ENCODE assay signal across 12 mouse cellular contexts in the genomic region with DNA sequence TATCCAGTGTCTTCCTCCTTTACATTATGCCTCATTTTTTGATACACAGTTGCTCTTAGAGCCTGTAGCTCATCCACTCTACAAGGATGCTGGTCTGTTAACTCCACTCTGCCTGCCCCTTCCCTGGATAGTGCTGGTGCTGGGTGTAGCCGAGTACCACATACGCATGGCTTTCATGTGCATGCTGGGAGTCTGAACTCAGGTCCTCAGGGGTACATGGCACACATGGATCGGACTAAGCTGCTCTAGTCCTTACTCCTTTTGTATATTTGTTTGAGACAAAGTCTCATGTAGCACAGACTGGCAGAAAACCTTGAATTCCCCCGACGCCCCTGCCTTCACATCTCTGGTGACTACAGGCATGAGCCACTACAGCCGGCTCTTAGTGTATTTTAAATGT. TPM values are rescaled to one million over a fixed set of nuclear protein-coding genes. Genes with fewer than 3 reads are reported as not detected.
DNase-seq lines count a peak whose midpoint lies in the region; ATAC-seq and TF ChIP-seq lines count a peak whose summit lies in the region.
"Had no signal": no experiment of that assay in that cellular context is flagged by ENCODE, and none has a peak within 500 bp of the region (broad histone marks: within the 10 kb centered on the region; RNA-seq: fewer than 3 reads in every experiment).

No protein-coding gene starts in this region.

- TF ChIP-seq CTCF in intestine, postnatal 0 days (IDR thresholded peaks at IDR 0.05; ENCODE audit: low read depth), result no peak

- no peak for DNase-seq in intestine, embryonic 14.5 days (ENCODE audit: low spot score)
- no peak for DNase-seq in forebrain, embryonic 14.5 days (ENCODE audit: low spot score)
- peak; percentile 24 for DNase-seq in limb, embryonic 11.5 days (ENCODE audit: low spot score)
- no peak for DNase-seq in thymus, postnatal 14 days
- DNase-seq in B cell, adult 2 months, result no peak
- DNase-seq: adrenal gland, postnatal 36 days; cerebellum, adult 8-10 months; kidney, postnatal 36 days had no signal

- no peak overlapping the region for H3K4me2 ChIP-seq in intestine, embryonic 14.5 days (ENCODE audit: low read length)
- H3K4me2 ChIP-seq in intestine, postnatal 0 days (replicated peaks; ENCODE audit: low read depth), result no peak overlapping the region
- H3K4me2 ChIP-seq in forebrain, embryonic 14.5 days (ENCODE audit: low read length), result no peak overlapping the region
- H3K4me2 ChIP-seq in limb, embryonic 11.5 days (ENCODE audit: low read depth, severe bottlenecking), result no peak overlapping the region
- H3K4me2 ChIP-seq in neural tube, embryonic 14.5 days (ENCODE audit: low read depth, low read length), result no peak overlapping the region
- H3K4me2 ChIP-seq in liver, embryonic 12.5 days, result no peak overlapping the region

- no peaks in the 10 kb centered on the region for H3K27me3 ChIP-seq in intestine, embryonic 14.5 days (replicated peaks; ENCODE audit: control insufficient read depth, insufficient read depth, low read length)
- H3K27me3 ChIP-seq in intestine, postnatal 0 days (replicated peaks; ENCODE audit: control insufficient read depth, insufficient read depth, low read length), result no peaks in the 10 kb centered on the region
- H3K27me3 ChIP-seq in forebrain, embryonic 14.5 days (replicated peaks; ENCODE audit: control insufficient read depth, insufficient read depth, low read length), result no peaks in the 10 kb centered on the region
- no peaks in the 10 kb centered on the region for H3K27me3 ChIP-seq in limb, embryonic 11.5 days (ENCODE audit: control insufficient read depth, insufficient read depth, low read length)
- H3K27me3 ChIP-seq in neural tube, embryonic 14.5 days (ENCODE audit: control insufficient read depth, insufficient read depth, low read length), result no peaks in the 10 kb centered on the region
- H3K27me3 ChIP-seq in liver, embryonic 12.5 days (replicated peaks), result peaks cover 11% of the 10 kb centered on the region; the same call in 1 of the 2 replicates

- no peak for ATAC-seq in intestine, embryonic 14.5 days (replicated peaks; ENCODE audit: low FRiP score, low TSS enrichment, low read depth)
- no peak for ATAC-seq in intestine, postnatal 0 days
- ATAC-seq in forebrain, embryonic 14.5 days, result no peak; the same call in 1 of the 2 replicates
- ATAC-seq in limb, embryonic 11.5 days (ENCODE audit: insufficient number of reproducible peaks, low FRiP score, low TSS enrichment, low read depth), result no peak
- 0 out of 2 replicates have a peak, but pooled peaks have one; percentile 9 for ATAC-seq in neural tube, embryonic 14.5 days (ENCODE audit: low read depth)
- no peak for ATAC-seq in liver, embryonic 12.5 days

- H3K27ac ChIP-seq in intestine, embryonic 14.5 days (ENCODE audit: low read depth), result peak overlapping the region; percentile 80
- H3K27ac ChIP-seq in intestine, postnatal 0 days (ENCODE audit: low read depth, low read length), result no peak overlapping the region
- peak overlapping the region; percentile 65; the same call in 1 of the 2 replicates for H3K27ac ChIP-seq in forebrain, embryonic 14.5 days (ENCODE audit: low read depth, low read length)
- peak overlapping the region; percentile 91 for H3K27ac ChIP-seq in limb, embryonic 11.5 days (replicated peaks; ENCODE audit: low read depth, low read length)
- peak overlapping the region; percentile 69 for H3K27ac ChIP-seq in neural tube, embryonic 14.5 days (ENCODE audit: low read depth, low read length)
- H3K27ac ChIP-seq in liver, embryonic 12.5 days, result no peak overlapping the region
- H3K27ac ChIP-seq: macrophage had no signal

- peaks cover 22% of the 10 kb centered on the region for H3K4me1 ChIP-seq in intestine, embryonic 14.5 days (replicated peaks; ENCODE audit: control insufficient read depth, insufficient read depth, low read length)
- H3K4me1 ChIP-seq in intestine, postnatal 0 days (replicated peaks; ENCODE audit: control insufficient read depth, insufficient read depth, low read length), result 0 out of 2 replicates have a peak, but pooled peaks cover 2% of the 10 kb centered on the region
- H3K4me1 ChIP-seq in forebrain, embryonic 14.5 days (ENCODE audit: control insufficient read depth, insufficient read depth, low read length), result peaks cover 24% of the 10 kb centered on the region
- H3K4me1 ChIP-seq in limb, embryonic 11.5 days (ENCODE audit: control insufficient read depth, insufficient read depth, low read length), result peaks cover 23% of the 10 kb centered on the region
- H3K4me1 ChIP-seq in neural tube, embryonic 14.5 days (ENCODE audit: control insufficient read depth, insufficient read depth, low read length), result peaks cover 16% of the 10 kb centered on the region
- peaks cover 24% of the 10 kb centered on the region; the same call in 1 of the 2 replicates for H3K4me1 ChIP-seq in liver, embryonic 12.5 days

- H3K4me3 ChIP-seq in intestine, embryonic 14.5 days (ENCODE audit: low read depth, low read length), result no peak overlapping the region
- no peak overlapping the region for H3K4me3 ChIP-seq in intestine, postnatal 0 days (ENCODE audit: low read depth, low read length)
- no peak overlapping the region for H3K4me3 ChIP-seq in forebrain, embryonic 14.5 days (ENCODE audit: low read depth, low read length)
- H3K4me3 ChIP-seq in limb, embryonic 11.5 days (ENCODE audit: low read depth, low read length), result no peak overlapping the region
- H3K4me3 ChIP-seq in neural tube, embryonic 14.5 days (ENCODE audit: low read depth, low read length), result no peak overlapping the region
- H3K4me3 ChIP-seq in liver, embryonic 12.5 days, result no peak overlapping the region

- no peak overlapping the region for H3K9ac ChIP-seq in intestine, embryonic 14.5 days (ENCODE audit: low read length)
- H3K9ac ChIP-seq in intestine, postnatal 0 days (ENCODE audit: low read depth, low read length), result no peak overlapping the region
- no peak overlapping the region; the same call in 1 of the 2 replicates for H3K9ac ChIP-seq in forebrain, embryonic 14.5 days (ENCODE audit: low read length)
- peak overlapping the region; percentile 24 for H3K9ac ChIP-seq in limb, embryonic 11.5 days (ENCODE audit: low read length)
- no peak overlapping the region for H3K9ac ChIP-seq in neural tube, embryonic 14.5 days (replicated peaks; ENCODE audit: low read depth, low read length)
- H3K9ac ChIP-seq in liver, embryonic 12.5 days, result no peak overlapping the region

- H3K9me3 ChIP-seq in intestine, embryonic 14.5 days (ENCODE audit: control insufficient read depth, low read length), result no peaks in the 10 kb centered on the region
- H3K9me3 ChIP-seq in intestine, postnatal 0 days (ENCODE audit: control insufficient read depth), result no peaks in the 10 kb centered on the region
- H3K9me3 ChIP-seq in forebrain, embryonic 14.5 days (replicated peaks; ENCODE audit: control insufficient read depth, low read length), result no peaks in the 10 kb centered on the region
- H3K9me3 ChIP-seq in limb, embryonic 11.5 days (ENCODE audit: control insufficient read depth, low read length), result no peaks in the 10 kb centered on the region
- no peaks in the 10 kb centered on the region for H3K9me3 ChIP-seq in neural tube, embryonic 14.5 days (ENCODE audit: control insufficient read depth, low read length)
- H3K9me3 ChIP-seq in liver, embryonic 12.5 days (replicated peaks), result no peaks in the 10 kb centered on the region

- 57% methylated on average over 6 of the region's 6 CpGs for WGBS in intestine, embryonic 14.5 days
- WGBS in intestine, postnatal 0 days, result 72% methylated on average over 6 of the region's 6 CpGs
- WGBS in forebrain, embryonic 14.5 days, result 38% methylated on average over 6 of the region's 6 CpGs
- WGBS in limb, embryonic 11.5 days, result 67% methylated on average over 6 of the region's 6 CpGs
- 43% methylated on average over 6 of the region's 6 CpGs for WGBS in neural tube, embryonic 14.5 days
- WGBS in liver, embryonic 12.5 days (ENCODE audit: insufficient replicate concordance), result 70% methylated on average over 6 of the region's 6 CpGs

- H3K36me3 ChIP-seq in intestine, embryonic 14.5 days (ENCODE audit: control insufficient read depth, insufficient read depth, low read length), result no peaks in the 10 kb centered on the region
- no peaks in the 10 kb centered on the region for H3K36me3 ChIP-seq in intestine, postnatal 0 days (ENCODE audit: control insufficient read depth, insufficient read depth)
- no peaks in the 10 kb centered on the region for H3K36me3 ChIP-seq in forebrain, embryonic 14.5 days (ENCODE audit: control insufficient read depth, insufficient read depth, low read length)
- no peaks in the 10 kb centered on the region for H3K36me3 ChIP-seq in limb, embryonic 11.5 days (ENCODE audit: control insufficient read depth, insufficient read depth, low read length)
- H3K36me3 ChIP-seq in neural tube, embryonic 14.5 days (ENCODE audit: control insufficient read depth, insufficient read depth, low read length), result no peaks in the 10 kb centered on the region
- H3K36me3 ChIP-seq in liver, embryonic 12.5 days, result no peaks in the 10 kb centered on the region

RNA-seq across cellular contexts. Expression of gene Foxk1, which starts 15.0 kb away (rescaled TPM):
- polyA plus RNA-seq in intestine, embryonic 14.5 days (2014; fragmentation: Nextera tagmentation; extraction: Ambion mirVana), result 3.6 and 5.6 TPM in 2 replicates
- 2.6 and 4.5 TPM in 2 replicates for polyA plus RNA-seq in intestine, postnatal 0 days (2015; fragmentation: Nextera tagmentation; extraction: Ambion mirVana)
- polyA plus RNA-seq in forebrain, embryonic 14.5 days (2014; fragmentation: Nextera tagmentation; extraction: Ambion mirVana), result 1.8 and 2.8 TPM in 2 replicates
- polyA plus RNA-seq in limb, embryonic 11.5 days (2014; fragmentation: Nextera tagmentation; extraction: Ambion mirVana), result 3.3 and 4.7 TPM in 2 replicates
- 4.3 and 6.2 TPM in 2 replicates for polyA plus RNA-seq in neural tube, embryonic 14.5 days (2014; fragmentation: Nextera tagmentation; extraction: Ambion mirVana)
- polyA plus RNA-seq in liver, embryonic 12.5 days (2016; fragmentation: Nextera tagmentation; extraction: Ambion mirVana), result 3.1 and 4.1 TPM in 2 replicates

Comparison
In these comparisons a context has a peak if more than half of its experiments do, and no peak if none do; other contexts are left out.
1. H3K27ac ChIP-seq: peak in intestine, embryonic 14.5 days (single experiment), forebrain, embryonic 14.5 days (single experiment), limb, embryonic 11.5 days (single experiment) and neural tube, embryonic 14.5 days (single experiment); none in intestine, postnatal 0 days (single experiment) and liver, embryonic 12.5 days (single experiment).